Mouse (Mus musculus) midbrain, embryonic 11.5 days (tissue): ENCODE results near the gene Cab39l. TPM values are rescaled to one million over a fixed set of nuclear protein-coding genes. Genes with fewer than 3 reads are reported as not detected.

ENCODE experiments used
- ATAC-seq: fragments of 200-750 bp; cut with Nextera tagmentation; 2 replicates; pipeline ENCODE4 v1.8.0; 2017; ENCODE audit warnings: moderate TSS enrichment, moderate library complexity; ENCODE audit not compliant: low FRiP score
- DNase-seq: peaks from one replicate; pipeline ENCODE4 v3.0.0; 2015; ENCODE audit warnings: low spot score; ENCODE audit errors: missing footprints
- H3K27ac ChIP-seq: fragments of 300-500 bp; sonication (generic); 2 replicates; pipeline ENCODE4 v1.5.1; 2014; ENCODE audit warnings: low read depth, low read length
- H3K27me3 ChIP-seq: fragments of 300-500 bp; sonication (generic); 2 replicates; pipeline ENCODE4 v1.6.1; 2014; ENCODE audit warnings: mild to moderate bottlenecking, low read length, moderate library complexity, mixed read lengths; ENCODE audit not compliant: control insufficient read depth, insufficient read depth
- H3K36me3 ChIP-seq: fragments of 300-500 bp; sonication (generic); 2 replicates; pipeline ENCODE4 v1.6.1; 2014; ENCODE audit warnings: mild to moderate bottlenecking, low read length, moderate library complexity, mixed read lengths; ENCODE audit not compliant: control insufficient read depth, insufficient read depth
- H3K4me1 ChIP-seq: fragments of 300-500 bp; sonication (generic); 2 replicates; pipeline ENCODE4 v1.6.1; 2014; ENCODE audit warnings: low read length; ENCODE audit not compliant: control insufficient read depth, insufficient read depth
- H3K4me2 ChIP-seq: fragments of 300-500 bp; sonication (generic); 2 replicates; pipeline ENCODE4 v1.6.1; 2014; ENCODE audit warnings: mild to moderate bottlenecking, moderate library complexity
- H3K4me3 ChIP-seq: fragments of 300-500 bp; sonication (generic); 2 replicates; pipeline ENCODE4 v1.5.1; 2014; ENCODE audit warnings: low read depth, low read length
- H3K9ac ChIP-seq: fragments of 300-500 bp; sonication (generic); 2 replicates; pipeline ENCODE4 v1.6.1; 2014; ENCODE audit warnings: low read length
- H3K9me3 ChIP-seq: fragments of 300-500 bp; sonication (generic); 2 replicates; pipeline ENCODE4 v1.6.1; 2016; ENCODE audit warnings: low read length; ENCODE audit not compliant: control insufficient read depth
- WGBS: fragments of 180-500 bp; shearing (Covaris S2); extraction: QIAGEN DNeasy Blood & Tissue Kit; methylation state at CpG from one replicate; pipeline ENCODE4 v1.1.7; 2014; 5-methylcytosine and 5-hydroxymethylcytosine counted together
- polyA plus RNA-seq: library from polyadenylated mRNA; unstranded; fragments of >200 nt; fragmentation: Nextera tagmentation; extraction: Ambion mirVana; gene quantifications from 2 replicates; pipeline ENCODE4 v1.2.1, GENCODE M21; 2014

The Cab39l gene
- polyA plus RNA-seq, 1 experiment from 2014 or later = 47.3 TPM

DNA sequence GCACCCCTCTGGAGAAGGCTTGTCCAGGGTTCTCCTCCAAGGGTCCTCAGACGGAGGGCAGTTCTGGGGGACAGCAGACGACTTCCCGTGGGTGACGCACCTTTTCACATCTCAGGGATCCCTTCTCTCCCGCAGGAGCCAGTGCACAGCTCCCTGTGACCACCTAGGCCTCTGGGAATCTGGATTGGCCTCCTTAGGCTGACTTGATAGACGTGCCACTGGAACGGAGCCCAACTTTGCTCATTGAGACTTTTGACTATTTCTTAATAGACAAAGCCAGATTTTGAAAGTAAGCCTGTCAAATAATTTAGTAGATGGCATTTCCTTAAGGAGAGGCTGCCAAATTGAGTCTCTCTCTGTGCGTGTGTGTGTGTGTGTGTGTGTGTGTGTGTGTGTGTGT is 185.9 kb downstream of the Cab39l start:
- H3K9ac ChIP-seq = peak overlapping the region; percentile 62; the same call in 1 of the 2 replicates
- no peaks in the 10 kb centered on the region for H3K36me3 ChIP-seq
- H3K27me3 ChIP-seq = peaks cover 18% of the 10 kb centered on the region
- peak overlapping the region; percentile 72 for H3K4me2 ChIP-seq
- no peak for ATAC-seq
- H3K9me3 ChIP-seq = no peaks in the 10 kb centered on the region
- peaks cover 10% of the 10 kb centered on the region for H3K4me1 ChIP-seq
- no peak overlapping the region for H3K27ac ChIP-seq
- peak overlapping the region; percentile 55 for H3K4me3 ChIP-seq
- WGBS = 22% methylated on average over 8 of the region's 8 CpGs
- peak; percentile 92 for DNase-seq

DNA sequence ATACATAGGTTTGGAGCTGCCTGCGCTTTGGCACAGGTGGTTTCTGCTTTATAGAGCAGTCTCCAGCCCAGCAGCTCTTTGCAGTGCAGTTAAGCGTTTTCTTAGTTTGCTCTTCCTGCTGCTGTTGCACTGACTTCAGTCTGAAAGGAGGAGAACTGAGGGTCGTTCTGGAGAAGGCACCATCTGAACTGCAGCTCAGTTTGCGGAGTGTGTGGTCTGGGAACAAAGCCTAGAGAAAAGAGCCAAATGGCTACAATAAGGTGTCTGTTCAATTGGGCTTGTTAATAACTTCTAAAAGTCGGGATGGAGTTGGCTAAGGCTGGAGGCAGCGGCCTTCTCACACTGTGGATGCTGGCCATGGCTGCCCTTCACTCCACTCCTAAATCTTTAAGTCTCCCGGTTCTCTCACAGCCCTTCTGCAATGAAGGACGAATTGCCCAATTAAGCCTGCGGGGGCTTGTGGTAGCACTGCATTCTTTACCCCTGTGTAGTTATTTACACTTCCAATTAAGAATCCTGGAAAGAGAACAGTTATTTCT is 186.4 kb downstream of the Cab39l start:
- H3K27me3 ChIP-seq = peaks cover 18% of the 10 kb centered on the region
- H3K27ac ChIP-seq = no peak overlapping the region
- no peak for ATAC-seq
- DNase-seq = peak; percentile 84
- H3K4me3 ChIP-seq = peak overlapping the region; percentile 55
- peaks cover 10% of the 10 kb centered on the region for H3K4me1 ChIP-seq
- H3K4me2 ChIP-seq = peak overlapping the region; percentile 72
- no peak overlapping the region for H3K9ac ChIP-seq
- H3K9me3 ChIP-seq = no peaks in the 10 kb centered on the region
- no peaks in the 10 kb centered on the region for H3K36me3 ChIP-seq
- WGBS = 32% methylated on average over 9 of the region's 9 CpGs

DNA sequence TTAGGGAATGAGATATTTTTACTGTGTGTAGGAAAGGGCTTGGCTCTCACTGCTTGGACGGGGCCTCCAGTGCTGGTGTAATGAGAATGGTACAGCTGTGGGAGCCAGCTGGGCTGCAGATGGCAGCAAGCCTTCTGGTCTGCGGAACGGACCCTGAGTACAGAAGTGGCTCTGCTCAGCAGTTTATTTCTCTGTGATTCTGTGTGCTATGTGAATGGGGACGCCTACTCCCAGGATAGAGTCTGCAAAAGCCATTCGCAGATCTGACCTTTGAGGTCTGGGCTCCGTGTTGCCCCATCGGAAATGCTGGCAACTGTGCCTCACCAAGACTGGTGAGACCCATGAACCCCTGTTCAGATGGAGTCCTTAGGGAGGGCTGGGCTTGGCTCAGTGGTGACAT is 187.1 kb downstream of the Cab39l start:
- 45% methylated on average over 7 of the region's 7 CpGs for WGBS
- no peak for ATAC-seq
- H3K27ac ChIP-seq = no peak overlapping the region
- H3K4me2 ChIP-seq = no peak overlapping the region
- H3K4me3 ChIP-seq = peak overlapping the region; percentile 55; the same call in 1 of the 2 replicates
- H3K4me1 ChIP-seq = peaks cover 10% of the 10 kb centered on the region
- peak; percentile 85 for DNase-seq
- no peak overlapping the region for H3K9ac ChIP-seq
- peaks cover 18% of the 10 kb centered on the region for H3K27me3 ChIP-seq
- no peaks in the 10 kb centered on the region for H3K36me3 ChIP-seq
- H3K9me3 ChIP-seq = no peaks in the 10 kb centered on the region

DNA sequence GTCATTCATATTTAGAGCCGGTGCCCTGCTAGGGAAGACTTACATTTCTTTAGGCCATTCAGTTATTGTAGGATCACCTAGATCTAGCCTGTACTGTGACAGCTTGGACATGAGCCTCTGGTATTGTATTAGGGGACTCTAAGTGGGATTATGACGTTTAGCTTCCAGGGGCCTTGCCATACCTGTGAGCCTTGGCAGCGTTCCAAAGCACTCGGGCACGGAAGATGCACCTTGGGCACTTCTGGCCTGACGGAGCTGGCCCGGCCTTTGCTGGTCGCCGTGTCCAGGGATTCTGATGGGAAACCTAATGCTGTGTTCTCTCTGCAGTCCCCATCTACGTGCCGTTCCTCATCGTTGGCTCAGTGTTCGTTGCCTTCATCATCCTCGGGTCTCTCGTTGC is 188.5 kb downstream of the Cab39l start:
- ATAC-seq (no peak), DNase-seq (peak; percentile 21)
- H3K4me2 ChIP-seq = no peak overlapping the region
- H3K27me3 ChIP-seq = peaks cover 13% of the 10 kb centered on the region
- H3K36me3 ChIP-seq = no peaks in the 10 kb centered on the region
- 92% methylated on average over 15 of the region's 15 CpGs for WGBS
- H3K4me3 ChIP-seq = no peak overlapping the region
- H3K27ac ChIP-seq = no peak overlapping the region
- peaks cover 10% of the 10 kb centered on the region for H3K4me1 ChIP-seq
- no peak overlapping the region for H3K9ac ChIP-seq
- H3K9me3 ChIP-seq = no peaks in the 10 kb centered on the region

DNA sequence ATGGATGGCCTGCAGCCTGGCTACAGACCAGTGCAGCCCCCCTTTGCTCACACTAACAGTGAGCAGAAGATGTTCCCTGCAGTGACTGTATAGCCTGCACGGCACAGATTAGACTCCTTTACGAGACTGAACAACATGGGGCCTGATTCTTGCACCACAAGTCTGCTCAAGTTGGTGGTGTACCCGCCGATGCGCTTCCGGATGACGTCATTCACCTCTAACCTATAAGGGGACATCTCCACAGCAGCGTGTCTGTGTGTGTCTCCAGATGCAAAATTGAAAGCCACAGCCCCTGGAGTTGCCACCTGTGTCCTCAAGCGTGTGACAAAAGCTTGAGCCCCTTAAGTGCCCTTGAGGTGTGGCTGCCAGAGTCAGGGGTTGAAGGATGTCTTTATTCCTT is 189.3 kb downstream of the Cab39l start:
- no peak overlapping the region for H3K4me3 ChIP-seq
- WGBS = 89% methylated on average over 9 of the region's 9 CpGs
- ATAC-seq (no peak), DNase-seq (no peak)
- H3K27me3 ChIP-seq = peaks cover 9% of the 10 kb centered on the region
- no peak overlapping the region for H3K9ac ChIP-seq
- H3K4me1 ChIP-seq = peaks cover 8% of the 10 kb centered on the region
- H3K9me3 ChIP-seq = no peaks in the 10 kb centered on the region
- H3K36me3 ChIP-seq = no peaks in the 10 kb centered on the region
- H3K27ac ChIP-seq = no peak overlapping the region
- no peak overlapping the region for H3K4me2 ChIP-seq

DNA sequence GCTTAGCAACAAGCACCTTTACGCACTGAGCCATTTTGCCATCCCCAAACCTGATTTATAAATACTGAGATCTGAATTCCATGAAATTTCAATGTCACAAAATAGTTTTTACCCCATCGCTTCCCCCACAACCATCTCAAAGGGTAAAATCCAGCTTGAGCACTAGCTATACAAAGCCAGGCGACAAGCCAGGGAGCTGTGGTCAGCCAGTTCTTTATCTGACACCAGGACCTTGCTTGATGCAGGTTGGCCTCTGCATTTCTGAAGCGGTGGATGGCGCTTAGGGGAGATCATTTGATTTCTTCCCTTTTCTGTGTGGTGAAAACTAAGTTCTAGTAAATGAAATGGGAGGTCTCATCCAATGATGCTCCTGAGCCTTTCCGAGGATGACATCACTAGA is 191.3 kb downstream of the Cab39l start:
- Histone ChIP-seq H3K9me3 (no peaks in the 10 kb centered on the region), H3K36me3 (no peaks in the 10 kb centered on the region), H3K4me2 (no peak overlapping the region), H3K27me3 (peaks cover 4% of the 10 kb centered on the region; the same call in 1 of the 2 replicates), H3K27ac (no peak overlapping the region), H3K4me3 (no peak overlapping the region), H3K4me1 (peaks cover 4% of the 10 kb centered on the region; the same call in 1 of the 2 replicates), H3K9ac (no peak overlapping the region)
- DNase-seq = peak; percentile 19
- WGBS = 89% methylated on average over 6 of the region's 6 CpGs
- ATAC-seq = no peak

DNA sequence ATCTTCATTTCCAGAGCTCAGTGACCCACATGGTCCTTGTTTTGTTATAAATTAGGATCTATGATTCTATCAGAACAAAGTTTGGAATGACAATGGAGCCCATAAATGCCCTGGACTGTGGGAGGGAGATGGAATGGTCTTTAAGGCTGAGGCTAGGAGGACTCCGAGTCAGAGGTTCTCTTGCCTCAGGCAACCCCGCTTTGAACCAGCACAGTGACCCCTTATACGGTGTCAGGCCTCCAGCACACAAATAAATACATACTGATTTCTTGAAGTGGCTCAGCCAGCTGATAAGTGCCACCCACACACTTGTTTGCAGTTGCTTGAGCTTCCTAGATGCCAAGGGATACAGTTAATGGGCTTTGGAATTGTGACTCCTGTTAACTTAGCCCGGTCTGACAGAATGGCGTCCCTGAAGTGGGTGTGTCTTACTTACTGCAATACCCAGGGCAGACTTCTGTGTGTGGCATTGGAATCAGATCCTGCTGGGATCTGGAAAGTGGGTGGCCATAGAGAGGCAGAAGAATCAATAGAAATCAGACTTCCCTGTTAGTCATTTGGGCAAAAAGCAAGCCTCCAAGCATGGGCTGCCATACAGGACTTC is 192.6 kb downstream of the Cab39l start:
- Histone ChIP-seq H3K27me3 (no peaks in the 10 kb centered on the region), H3K9ac (no peak overlapping the region), H3K9me3 (no peaks in the 10 kb centered on the region), H3K4me3 (no peak overlapping the region), H3K4me1 (no peaks in the 10 kb centered on the region), H3K36me3 (no peaks in the 10 kb centered on the region), H3K27ac (no peak overlapping the region), H3K4me2 (no peak overlapping the region)
- DNase-seq (peak; percentile 51), ATAC-seq (no peak)
- WGBS = 87% methylated on average over 5 of the region's 5 CpGs

DNA sequence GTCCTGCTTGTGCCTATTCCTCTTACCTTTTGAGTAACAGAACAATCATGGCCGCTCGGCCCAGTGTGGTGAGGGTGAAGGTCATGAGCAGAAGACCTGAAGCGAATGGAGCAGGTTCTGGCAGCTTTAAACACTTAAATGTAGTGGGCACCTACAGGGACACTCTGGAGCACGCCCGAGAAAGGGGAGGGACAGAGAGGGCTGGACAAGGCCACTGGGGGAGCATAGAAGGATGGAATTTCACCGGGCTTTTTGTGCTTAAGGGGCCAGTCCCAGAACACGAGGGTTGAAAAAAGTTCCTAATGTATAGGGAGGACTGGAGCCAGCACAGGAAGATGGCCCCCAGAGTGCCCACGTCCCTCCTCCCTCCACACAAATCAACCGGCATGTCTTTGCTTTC is 193.2 kb downstream of the Cab39l start:
- no peaks in the 10 kb centered on the region for H3K36me3 ChIP-seq
- H3K4me3 ChIP-seq = no peak overlapping the region
- H3K9me3 ChIP-seq = no peaks in the 10 kb centered on the region
- H3K4me1 ChIP-seq = no peaks in the 10 kb centered on the region
- WGBS = 80% methylated on average over 9 of the region's 9 CpGs
- H3K9ac ChIP-seq = no peak overlapping the region
- H3K27me3 ChIP-seq = no peaks in the 10 kb centered on the region
- H3K27ac ChIP-seq = no peak overlapping the region
- no peak overlapping the region for H3K4me2 ChIP-seq
- ATAC-seq = no peak
- peak; percentile 67 for DNase-seq
